Mouse (Mus musculus) neural tube, embryonic 11.5 days (tissue): ENCODE data around the gene Gtf2h1. TPM values are rescaled to one million over a fixed set of nuclear protein-coding genes. Genes with fewer than 3 reads are reported as not detected.

Source experiments
- ATAC-seq: fragments of 200-750 bp; cut with Nextera tagmentation; 2 replicates; pipeline ENCODE4 v1.8.0; 2017; ENCODE audit warnings: moderate number of reproducible peaks, mild to moderate bottlenecking, moderate TSS enrichment, moderate library complexity; ENCODE audit not compliant: insufficient read depth, low FRiP score, low TSS enrichment
- DNase-seq: peaks from one replicate; pipeline ENCODE4 v3.0.0-alpha.2; 2015; ENCODE audit warnings: low spot score
- H3K27ac ChIP-seq: fragments of 300-500 bp; sonication (generic); 2 replicates; pipeline ENCODE4 v1.5.1; 2014; ENCODE audit warnings: low read depth, mild to moderate bottlenecking, low read length
- H3K27me3 ChIP-seq: fragments of 300-500 bp; sonication (generic); 2 replicates; pipeline ENCODE4 v1.6.1; 2014; ENCODE audit warnings: mild to moderate bottlenecking, low read length, mixed read lengths; ENCODE audit not compliant: control insufficient read depth, insufficient read depth
- H3K36me3 ChIP-seq: fragments of 300-500 bp; sonication (generic); 2 replicates; pipeline ENCODE4 v1.6.1; 2014; ENCODE audit warnings: mild to moderate bottlenecking, low read length, moderate library complexity, mixed read lengths; ENCODE audit not compliant: control insufficient read depth, insufficient read depth
- H3K4me1 ChIP-seq: fragments of 300-500 bp; sonication (generic); 2 replicates; pipeline ENCODE4 v1.6.1; 2014; ENCODE audit warnings: low read length, mixed read lengths; ENCODE audit not compliant: control insufficient read depth, insufficient read depth
- H3K4me2 ChIP-seq: fragments of 300-500 bp; sonication (generic); 2 replicates; pipeline ENCODE4 v1.6.1; 2014; ENCODE audit warnings: low read depth, mild to moderate bottlenecking, moderate library complexity
- H3K4me3 ChIP-seq: fragments of 300-500 bp; sonication (generic); 2 replicates; pipeline ENCODE4 v1.5.1; 2014; ENCODE audit warnings: low read depth, low read length
- H3K9ac ChIP-seq: fragments of 300-500 bp; sonication (generic); 2 replicates; pipeline ENCODE4 v1.6.1; 2014; ENCODE audit warnings: mild to moderate bottlenecking, low read length
- H3K9me3 ChIP-seq: fragments of 300-500 bp; sonication (generic); 2 replicates; pipeline ENCODE4 v1.6.1; 2016; ENCODE audit warnings: low read length; ENCODE audit not compliant: control insufficient read depth
- WGBS: fragments of 180-500 bp; shearing (Covaris S2); extraction: QIAGEN DNeasy Blood & Tissue Kit; methylation state at CpG from one replicate; pipeline ENCODE4 v1.1.7; 2014; 5-methylcytosine and 5-hydroxymethylcytosine counted together
- polyA plus RNA-seq: library from polyadenylated mRNA; unstranded; fragments of >200 nt; fragmentation: Nextera tagmentation; extraction: Ambion mirVana; gene quantifications from 2 replicates; pipeline ENCODE4 v1.2.1, GENCODE M21; 2014

Gene Gtf2h1
- polyA plus RNA-seq, 1 experiment from 2014 or later: 55.0 TPM

- ATAC-seq: no peak
- H3K4me1 ChIP-seq: peaks cover 6% of the 10 kb centered on the region
- H3K9ac ChIP-seq: no peak within 1 kb of the TSS
- H3K36me3 ChIP-seq: no peaks in the 10 kb centered on the region
- H3K9me3 ChIP-seq: no peaks in the 10 kb centered on the region
- WGBS: 22% methylated on average over 6 of the region's 6 CpGs
- no peak within 1 kb of the TSS for H3K4me2 ChIP-seq
- no peak within 1 kb of the TSS for H3K4me3 ChIP-seq
- no peak for DNase-seq
- H3K27ac ChIP-seq: no peak within 1 kb of the TSS
- H3K27me3 ChIP-seq: no peaks in the 10 kb centered on the region
These were observed 45.1 kb downstream of the Gtf2h1 start, which contains the start of gene Ldha for GRCm38 (mm10) chr7:46840787-46841525. Gene Ldha (plus strand): TSS chr7:46841475.

- H3K9ac ChIP-seq: no peak overlapping the region
- no peaks in the 10 kb centered on the region for H3K27me3 ChIP-seq
- H3K9me3 ChIP-seq: no peaks in the 10 kb centered on the region
- no peak overlapping the region for H3K27ac ChIP-seq
- H3K4me2 ChIP-seq: no peak overlapping the region
- peaks cover 12% of the 10 kb centered on the region for H3K4me1 ChIP-seq
- no peaks in the 10 kb centered on the region for H3K36me3 ChIP-seq
- 43% methylated on average over 4 of the region's 5 CpGs for WGBS
- ATAC-seq: no peak
- H3K4me3 ChIP-seq: no peak overlapping the region
- no peak for DNase-seq
These were observed 46.4 kb downstream of the Gtf2h1 start for GRCm38 (mm10) chr7:46842278-46842677.

- Histone ChIP-seq H3K4me3 (no peak overlapping the region), H3K27me3 (no peaks in the 10 kb centered on the region), H3K36me3 (0 out of 2 replicates have a peak, but pooled peaks cover 2% of the 10 kb centered on the region), H3K27ac (no peak overlapping the region), H3K9ac (no peak overlapping the region), H3K9me3 (no peaks in the 10 kb centered on the region), H3K4me2 (no peak overlapping the region), H3K4me1 (peaks cover 11% of the 10 kb centered on the region)
- DNase-seq (no peak), ATAC-seq (no peak)
- WGBS: 91% methylated on average over 4 of the region's 4 CpGs
These were observed 47.7 kb downstream of the Gtf2h1 start for GRCm38 (mm10) chr7:46843576-46843975.

- WGBS: under 1% methylated on average over 47 of the region's 51 CpGs
- Histone ChIP-seq H3K4me1 (peaks cover 7% of the 10 kb centered on the region), H3K4me2 (peak overlapping the region; percentile 95), H3K27ac (peak overlapping the region; percentile 64), H3K36me3 (peaks cover 10% of the 10 kb centered on the region), H3K9ac (peak overlapping the region; percentile 91), H3K27me3 (no peaks in the 10 kb centered on the region), H3K4me3 (peak overlapping the region; percentile 92), H3K9me3 (no peaks in the 10 kb centered on the region)
- peak; percentile 90 for ATAC-seq
- peak; percentile 94 for DNase-seq
These were observed 49.5 kb downstream of the Gtf2h1 start for GRCm38 (mm10) chr7:46845211-46845977.

GRCm38 (mm10) chr7:46845978-46846485, 50.1 kb downstream of the Gtf2h1 start:
- DNase-seq: no peak
- 0% methylated on average over 36 of the region's 36 CpGs for WGBS
- Histone ChIP-seq H3K36me3 (peaks cover 10% of the 10 kb centered on the region), H3K27me3 (no peaks in the 10 kb centered on the region), H3K4me2 (peak overlapping the region; percentile 95), H3K4me1 (peaks cover 7% of the 10 kb centered on the region), H3K9me3 (no peaks in the 10 kb centered on the region), H3K9ac (peak overlapping the region; percentile 91), H3K4me3 (peak overlapping the region; percentile 92), H3K27ac (peak overlapping the region; percentile 64)
- peak; percentile 10; the same call in 1 of the 2 replicates for ATAC-seq

- H3K27ac ChIP-seq: peak overlapping the region; percentile 64
- peaks cover 10% of the 10 kb centered on the region for H3K36me3 ChIP-seq
- peaks cover 7% of the 10 kb centered on the region for H3K4me1 ChIP-seq
- peak overlapping the region; percentile 92 for H3K4me3 ChIP-seq
- peak overlapping the region; percentile 95 for H3K4me2 ChIP-seq
- WGBS: under 1% methylated on average over 28 of the region's 28 CpGs
- H3K27me3 ChIP-seq: no peaks in the 10 kb centered on the region
- peak overlapping the region; percentile 91 for H3K9ac ChIP-seq
- DNase-seq (peak; percentile 73), ATAC-seq (peak; percentile 20; the same call in 1 of the 2 replicates)
- H3K9me3 ChIP-seq: no peaks in the 10 kb centered on the region
These were observed 50.8 kb downstream of the Gtf2h1 start for GRCm38 (mm10) chr7:46846486-46847244.

GRCm38 (mm10) chr7:46849287-46849686, 53.4 kb downstream of the Gtf2h1 start:
- no peak for ATAC-seq
- Histone ChIP-seq H3K4me2 (no peak overlapping the region), H3K36me3 (peaks cover 17% of the 10 kb centered on the region), H3K9me3 (no peaks in the 10 kb centered on the region), H3K4me1 (peaks cover 7% of the 10 kb centered on the region), H3K9ac (no peak overlapping the region), H3K27ac (no peak overlapping the region), H3K27me3 (no peaks in the 10 kb centered on the region), H3K4me3 (no peak overlapping the region)
- 78% methylated on average over 5 of the region's 5 CpGs for WGBS
- no peak for DNase-seq

GRCm38 (mm10) chr7:46851026-46851425, 55.1 kb downstream of the Gtf2h1 start:
- Histone ChIP-seq H3K9ac (no peak overlapping the region), H3K4me1 (peaks cover 7% of the 10 kb centered on the region), H3K27ac (no peak overlapping the region), H3K4me3 (no peak overlapping the region), H3K9me3 (no peaks in the 10 kb centered on the region), H3K36me3 (peaks cover 17% of the 10 kb centered on the region), H3K27me3 (no peaks in the 10 kb centered on the region), H3K4me2 (no peak overlapping the region)
- 64% methylated on average over 7 of the region's 7 CpGs for WGBS
- ATAC-seq (no peak), DNase-seq (peak; percentile 41)
